ENCODE assay signal across 20 mouse cellular contexts in the genomic region with DNA sequence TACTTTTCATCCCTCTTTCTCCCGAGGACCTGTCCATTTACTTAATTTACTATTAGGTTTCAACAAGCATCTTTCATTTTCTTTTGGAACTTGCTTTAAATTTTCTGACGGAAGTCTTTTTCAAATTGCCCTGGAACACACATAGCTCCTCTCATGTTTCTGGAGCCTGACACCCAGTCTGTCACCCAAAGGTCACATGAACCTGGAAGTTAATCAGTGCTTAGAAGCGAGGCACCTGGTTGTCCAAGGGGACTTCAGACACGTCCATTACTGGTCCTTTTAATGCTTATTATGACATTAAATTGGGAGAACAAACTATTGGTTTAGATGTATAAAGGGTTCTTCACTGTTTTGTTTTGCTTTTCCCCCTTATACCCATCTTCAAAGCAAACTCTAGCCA. TPM values are rescaled to one million over a fixed set of nuclear protein-coding genes. Genes with fewer than 3 reads are reported as not detected.
DNase-seq lines count a peak whose midpoint lies in the region; ATAC-seq and TF ChIP-seq lines count a peak whose summit lies in the region.
"Had no signal": no experiment of that assay in that cellular context is flagged by ENCODE, and none has a peak within 500 bp of the region (broad histone marks: within the 10 kb centered on the region; RNA-seq: fewer than 3 reads in every experiment).

No protein-coding gene starts in this region.

- H3K9me3 ChIP-seq in hindbrain, postnatal 0 days (ENCODE audit: low read length): no peaks in the 10 kb centered on the region
- H3K9me3 ChIP-seq in hindbrain, embryonic 14.5 days (ENCODE audit: control insufficient read depth, low read length): no peaks in the 10 kb centered on the region
- no peaks in the 10 kb centered on the region for H3K9me3 ChIP-seq in neural tube, embryonic 13.5 days
- H3K9me3 ChIP-seq in kidney, postnatal 0 days (replicated peaks; ENCODE audit: low read length): no peaks in the 10 kb centered on the region
- no peaks in the 10 kb centered on the region for H3K9me3 ChIP-seq in stomach, embryonic 15.5 days
- H3K9me3 ChIP-seq: embryonic facial prominence, embryonic 10.5 days; midbrain, embryonic 13.5 days had no signal

- WGBS in hindbrain, postnatal 0 days: 80% methylated on average over 4 of the region's 4 CpGs
- 80% methylated on average over 4 of the region's 4 CpGs for WGBS in hindbrain, embryonic 14.5 days
- 74% methylated on average over 4 of the region's 4 CpGs for WGBS in neural tube, embryonic 13.5 days
- 38% methylated on average over 4 of the region's 4 CpGs for WGBS in kidney, postnatal 0 days
- WGBS in stomach, embryonic 15.5 days: 64% methylated on average over 4 of the region's 4 CpGs

- no peak overlapping the region for H3K4me3 ChIP-seq in hindbrain, postnatal 0 days (ENCODE audit: low read length)
- no peak overlapping the region for H3K4me3 ChIP-seq in hindbrain, embryonic 14.5 days (replicated peaks; ENCODE audit: low read length)
- no peak overlapping the region for H3K4me3 ChIP-seq in neural tube, embryonic 13.5 days
- H3K4me3 ChIP-seq in kidney, postnatal 0 days (replicated peaks; ENCODE audit: low read depth, low read length): peak overlapping the region; percentile 52
- H3K4me3 ChIP-seq in stomach, embryonic 15.5 days (replicated peaks): peak overlapping the region; percentile 13; the same call in 1 of the 2 replicates
- H3K4me3 ChIP-seq: embryonic facial prominence, embryonic 10.5 days; heart, adult 2 months; midbrain, embryonic 13.5 days had no signal

- no peak for DNase-seq in hindbrain, postnatal 0 days (ENCODE audit: low spot score)
- no peak for DNase-seq in hindbrain, embryonic 14.5 days (ENCODE audit: low spot score)
- no peak for DNase-seq in neural tube, embryonic 10.5 days (ENCODE audit: extremely low spot score, low spot score)
- no peak for DNase-seq in kidney, postnatal 0 days (ENCODE audit: low spot score)
- no peak for DNase-seq in MN1 (ENCODE audit: low spot score)
- DNase-seq: cerebellum, postnatal 10 days; heart, adult 2 months; heart, postnatal 10 days; layer of hippocampus, postnatal 36 days; lung, postnatal 36 days; spleen, adult 18-20 months; thymus, adult 18-20 months had no signal

- 0 out of 2 replicates have a peak overlapping the region, but pooled peaks have one; percentile 25 for H3K4me2 ChIP-seq in hindbrain, postnatal 0 days (ENCODE audit: low read depth, low read length)
- no peak overlapping the region for H3K4me2 ChIP-seq in hindbrain, embryonic 14.5 days (replicated peaks)
- H3K4me2 ChIP-seq in neural tube, embryonic 13.5 days: peak overlapping the region; percentile 13; the same call in 1 of the 2 replicates
- peak overlapping the region; percentile 66 for H3K4me2 ChIP-seq in kidney, postnatal 0 days (ENCODE audit: low read length)
- H3K4me2 ChIP-seq in stomach, embryonic 15.5 days: 0 out of 2 replicates have a peak overlapping the region, but pooled peaks have one; percentile 14
- H3K4me2 ChIP-seq: midbrain, embryonic 13.5 days had no signal

- H3K4me1 ChIP-seq in hindbrain, postnatal 0 days (ENCODE audit: insufficient read depth, low read length): no peaks in the 10 kb centered on the region
- H3K4me1 ChIP-seq in hindbrain, embryonic 14.5 days (replicated peaks; ENCODE audit: control insufficient read depth, insufficient read depth, low read length): 0 out of 2 replicates have a peak, but pooled peaks cover 3% of the 10 kb centered on the region
- peaks cover 6% of the 10 kb centered on the region; the same call in 1 of the 2 replicates for H3K4me1 ChIP-seq in neural tube, embryonic 13.5 days (replicated peaks)
- H3K4me1 ChIP-seq in kidney, postnatal 0 days (replicated peaks; ENCODE audit: insufficient read depth, low read length): no peaks in the 10 kb centered on the region
- H3K4me1 ChIP-seq in stomach, embryonic 15.5 days: peaks cover 6% of the 10 kb centered on the region

- no peaks in the 10 kb centered on the region for H3K36me3 ChIP-seq in hindbrain, postnatal 0 days (ENCODE audit: insufficient read depth, low read length)
- H3K36me3 ChIP-seq in hindbrain, embryonic 14.5 days (replicated peaks; ENCODE audit: control insufficient read depth, insufficient read depth): no peaks in the 10 kb centered on the region
- H3K36me3 ChIP-seq in neural tube, embryonic 13.5 days: no peaks in the 10 kb centered on the region
- H3K36me3 ChIP-seq in kidney, postnatal 0 days (ENCODE audit: insufficient read depth, low read length): no peaks in the 10 kb centered on the region
- no peaks in the 10 kb centered on the region; the same call in 1 of the 2 replicates for H3K36me3 ChIP-seq in stomach, embryonic 15.5 days
- H3K36me3 ChIP-seq: embryonic facial prominence, embryonic 10.5 days; midbrain, embryonic 13.5 days had no signal

- no peak for TF ChIP-seq CTCF in hindbrain, postnatal 0 days (IDR thresholded peaks at IDR 0.05; ENCODE audit: low read depth)
- TF ChIP-seq CTCF in kidney, postnatal 0 days (IDR thresholded peaks at IDR 0.05; ENCODE audit: low read depth): no peak

- no peak overlapping the region for H3K27ac ChIP-seq in hindbrain, postnatal 0 days
- no peak overlapping the region for H3K27ac ChIP-seq in hindbrain, embryonic 14.5 days
- H3K27ac ChIP-seq in neural tube, embryonic 13.5 days (replicated peaks): no peak overlapping the region
- no peak overlapping the region for H3K27ac ChIP-seq in kidney, postnatal 0 days
- no peak overlapping the region for H3K27ac ChIP-seq in stomach, embryonic 15.5 days
- H3K27ac ChIP-seq: embryonic facial prominence, embryonic 10.5 days; heart, adult 2 months; midbrain, embryonic 13.5 days had no signal

- ATAC-seq in hindbrain, postnatal 0 days: no peak
- ATAC-seq in hindbrain, embryonic 14.5 days (ENCODE audit: low FRiP score): no peak
- no peak for ATAC-seq in neural tube, embryonic 13.5 days (ENCODE audit: low read depth)
- ATAC-seq in kidney, postnatal 0 days (replicated peaks; ENCODE audit: low FRiP score, low read depth): no peak
- no peak for ATAC-seq in stomach, embryonic 15.5 days (ENCODE audit: insufficient read depth, low FRiP score, low read depth)
- no peak for ATAC-seq in cerebellum, adult (ENCODE audit: insufficient number of reproducible peaks, low FRiP score, low TSS enrichment)
- ATAC-seq: hindbrain, embryonic 16.5 days; midbrain, embryonic 13.5 days had no signal

- H3K9ac ChIP-seq in hindbrain, postnatal 0 days (replicated peaks; ENCODE audit: low read length): no peak overlapping the region
- H3K9ac ChIP-seq in hindbrain, embryonic 14.5 days: no peak overlapping the region
- no peak overlapping the region for H3K9ac ChIP-seq in neural tube, embryonic 13.5 days
- no peak overlapping the region for H3K9ac ChIP-seq in kidney, postnatal 0 days (ENCODE audit: low read depth, low read length)
- no peak overlapping the region for H3K9ac ChIP-seq in stomach, embryonic 15.5 days
- H3K9ac ChIP-seq: midbrain, embryonic 13.5 days had no signal

- peaks cover 3% of the 10 kb centered on the region; the same call in 1 of the 2 replicates for H3K27me3 ChIP-seq in hindbrain, postnatal 0 days (ENCODE audit: insufficient read depth, low read length)
- H3K27me3 ChIP-seq in hindbrain, embryonic 14.5 days (ENCODE audit: control insufficient read depth, insufficient read depth, low read length): peaks cover 16% of the 10 kb centered on the region; the same call in 1 of the 2 replicates
- H3K27me3 ChIP-seq in neural tube, embryonic 13.5 days: peaks cover 28% of the 10 kb centered on the region
- H3K27me3 ChIP-seq in kidney, postnatal 0 days (ENCODE audit: insufficient read depth, low read length): no peaks in the 10 kb centered on the region
- no peaks in the 10 kb centered on the region for H3K27me3 ChIP-seq in stomach, embryonic 15.5 days (replicated peaks)

RNA-seq across cellular contexts. Expression of gene Slc40a1, which starts 3.0 kb away (rescaled TPM):
- 14.4 and 15.7 TPM in 2 replicates for total RNA-seq in hindbrain, postnatal 0 days (2014; rRNA removed)
- polyA plus RNA-seq in hindbrain, postnatal 0 days (2015; fragmentation: Nextera tagmentation; extraction: Ambion mirVana): 26.6 and 30.1 TPM in 2 replicates
- 45.4 and 48.9 TPM in 2 replicates for polyA plus RNA-seq in hindbrain, embryonic 14.5 days (2014; fragmentation: Nextera tagmentation; extraction: Ambion mirVana)
- 34.1 and 38.6 TPM in 2 replicates for polyA plus RNA-seq in neural tube, embryonic 13.5 days (2015; fragmentation: Nextera tagmentation; extraction: Ambion mirVana)
- polyA plus RNA-seq in kidney, postnatal 0 days (2015; fragmentation: Nextera tagmentation; extraction: Ambion mirVana): 119 and 139 TPM in 2 replicates
- polyA plus RNA-seq in stomach, embryonic 15.5 days (2015; fragmentation: Nextera tagmentation; extraction: Ambion mirVana): 149 and 150 TPM in 2 replicates

RNA-seq across cellular contexts. Expression of gene Gm5269, which starts 33.2 kb away (rescaled TPM):
- total RNA-seq in hindbrain, postnatal 0 days (2014; rRNA removed): not detected in 2 replicates
- polyA plus RNA-seq in hindbrain, postnatal 0 days (2015; fragmentation: Nextera tagmentation; extraction: Ambion mirVana): not detected in 2 replicates
- polyA plus RNA-seq in hindbrain, embryonic 14.5 days (2014; fragmentation: Nextera tagmentation; extraction: Ambion mirVana): not detected in 2 replicates
- not detected in 2 replicates for polyA plus RNA-seq in neural tube, embryonic 13.5 days (2015; fragmentation: Nextera tagmentation; extraction: Ambion mirVana)
- not detected in 2 replicates for polyA plus RNA-seq in kidney, postnatal 0 days (2015; fragmentation: Nextera tagmentation; extraction: Ambion mirVana)
- polyA plus RNA-seq in stomach, embryonic 15.5 days (2015; fragmentation: Nextera tagmentation; extraction: Ambion mirVana): not detected in 2 replicates
- total RNA-seq: adrenal gland, adult 18-20 months; heart, adult 2 months; heart, postnatal 10 days; layer of hippocampus, postnatal 36 days had no signal
- polyA plus RNA-seq: embryonic facial prominence, embryonic 10.5 days; heart, adult 2 months; hindbrain, embryonic 16.5 days; limb, embryonic 11.5 days; midbrain, embryonic 13.5 days had no signal

Comparison
In these comparisons a context has a peak if more than half of its experiments do, and no peak if none do; other contexts are left out.
1. H3K4me3 ChIP-seq: peak in kidney, postnatal 0 days (single experiment) and stomach, embryonic 15.5 days (single experiment); none in hindbrain, postnatal 0 days (single experiment), hindbrain, embryonic 14.5 days (single experiment) and neural tube, embryonic 13.5 days (single experiment).